Mouse (Mus musculus): ENCODE data around the gene Tmed2. TPM values are rescaled to one million over a fixed set of nuclear protein-coding genes. Genes with fewer than 3 reads are reported as not detected.
A peak's percentile ranks its signal among the peaks of the same experiment; 100 is the strongest.
"Not testable (repeated sequence)": the region's sequence is repeated elsewhere in the genome, so short reads cannot be mapped to it uniquely, and the experiment has no call there.

The Tmed2 gene
- polyA plus RNA-seq, 1 experiment from 2014 or later: 566 TPM

DNA sequence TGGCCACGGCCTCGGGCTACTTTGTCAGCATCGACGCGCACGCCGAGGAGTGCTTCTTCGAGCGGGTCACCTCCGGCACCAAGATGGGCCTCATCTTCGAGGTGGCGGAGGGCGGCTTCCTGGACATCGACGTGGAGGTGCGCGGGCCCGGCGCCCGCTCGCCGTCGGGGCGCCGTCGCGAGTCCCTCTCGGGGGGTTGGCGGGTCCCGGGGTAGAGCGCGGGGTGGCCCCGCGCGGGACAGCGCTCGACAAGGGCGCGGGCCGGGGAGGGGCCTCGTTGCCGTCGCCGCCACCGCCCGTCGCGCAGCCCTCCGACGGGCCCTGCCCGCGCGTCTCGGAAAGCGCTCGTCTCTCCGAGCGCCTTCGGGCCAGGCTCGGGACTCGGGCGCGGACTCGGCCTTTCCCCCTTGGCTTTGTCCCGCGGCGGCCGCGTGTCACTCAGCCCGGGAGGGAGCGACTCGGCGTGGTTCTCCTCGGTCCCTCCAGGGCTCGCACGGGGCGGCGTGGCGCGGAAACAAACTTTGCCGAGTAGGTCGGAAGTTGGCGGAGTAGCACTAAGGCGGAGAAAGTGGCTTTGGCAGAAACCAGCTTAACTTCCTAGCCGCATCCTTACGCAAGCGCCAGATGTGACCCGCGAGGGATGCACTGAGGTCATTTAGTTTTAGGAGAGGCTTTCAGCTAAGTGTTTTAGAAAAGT lies 558 bp downstream of the Tmed2 start:
- ATAC-seq (ENCODE audit: insufficient number of reproducible peaks, low FRiP score, low TSS enrichment, low read depth): peak; percentile 76
- Histone ChIP-seq H3K9me3 (replicated peaks) (no peaks in the 10 kb centered on the region), H3K4me2 (replicated peaks) (peak overlapping the region; percentile 52), H3K4me3 (replicated peaks) (peak overlapping the region; percentile 96), H3K36me3 (peaks cover 29% of the 10 kb centered on the region), H3K27ac (replicated peaks) (peak overlapping the region; percentile 89), H3K4me1 (peaks cover 18% of the 10 kb centered on the region), H3K9ac (peak overlapping the region; percentile 93), H3K27me3 (no peaks in the 10 kb centered on the region)
- whole genome bisulfite sequencing: under 1% methylated on average over 68 of the region's 89 CpGs

DNA sequence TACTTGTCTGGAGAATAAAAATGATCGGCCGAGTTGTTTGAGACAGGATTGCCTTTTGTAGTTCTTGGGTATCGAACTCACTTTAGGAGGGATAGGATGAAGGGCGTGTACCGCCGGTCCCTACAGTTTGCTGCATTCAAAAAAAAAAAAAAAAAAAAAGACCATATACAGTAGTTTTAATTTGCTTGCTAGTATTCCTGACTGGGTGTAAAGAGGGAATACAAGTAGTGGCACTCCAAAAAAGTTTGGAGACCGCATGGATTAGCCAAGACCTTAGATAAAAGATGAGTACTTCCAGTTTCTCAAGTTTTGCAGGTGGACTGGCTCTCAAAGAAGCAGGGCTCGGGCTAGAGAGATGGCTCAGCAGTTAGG lies 1.1 kb downstream of the Tmed2 start:
- no peak for ATAC-seq (ENCODE audit: insufficient number of reproducible peaks, low FRiP score, low TSS enrichment, low read depth)
- H3K4me2 ChIP-seq (replicated peaks): peak overlapping the region; percentile 52

DNA sequence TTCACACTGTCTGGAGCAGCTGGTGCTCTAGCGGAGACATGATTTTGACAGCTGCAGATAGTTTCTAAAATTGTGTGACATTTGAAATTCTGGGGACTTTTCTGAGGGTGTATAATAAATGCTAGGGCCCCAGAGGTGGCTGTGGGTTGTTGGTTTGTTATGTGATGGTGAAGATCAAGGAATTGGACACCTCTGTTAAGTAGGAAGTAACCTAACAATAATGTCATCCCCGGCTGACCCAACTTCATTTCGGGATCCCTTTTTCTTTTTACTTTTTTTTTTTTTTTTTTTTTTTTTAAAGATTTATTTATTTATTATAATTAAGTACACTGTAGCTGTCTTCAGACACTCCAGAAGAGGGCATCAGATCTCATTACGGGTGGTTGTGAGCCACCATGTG lies 10.2 kb downstream of the Tmed2 start:
- not testable (repeated sequence) for H3K27ac ChIP-seq (replicated peaks); ATAC-seq (ENCODE audit: insufficient number of reproducible peaks, low FRiP score, low TSS enrichment, low read depth); H3K27me3 ChIP-seq; H3K9me3 ChIP-seq (replicated peaks); H3K4me3 ChIP-seq (replicated peaks); H3K4me2 ChIP-seq (replicated peaks); H3K9ac ChIP-seq
- Histone ChIP-seq H3K36me3 (peaks cover 45% of the 10 kb centered on the region), H3K4me1 (peaks cover 16% of the 10 kb centered on the region)
- WGBS: 91% methylated on average over 4 of the region's 4 CpGs

More for the DNA sequence above, 1.1 kb downstream of the Tmed2 start:
- Histone ChIP-seq H3K36me3 (peaks cover 34% of the 10 kb centered on the region), H3K9me3 (replicated peaks) (no peaks in the 10 kb centered on the region), H3K4me1 (peaks cover 18% of the 10 kb centered on the region), H3K4me3 (replicated peaks) (peak overlapping the region; percentile 96), H3K27ac (replicated peaks) (peak overlapping the region; percentile 89), H3K27me3 (no peaks in the 10 kb centered on the region), H3K9ac (peak overlapping the region; percentile 93)
- 10% methylated on average over 8 of the region's 8 CpGs for WGBS

DNA sequence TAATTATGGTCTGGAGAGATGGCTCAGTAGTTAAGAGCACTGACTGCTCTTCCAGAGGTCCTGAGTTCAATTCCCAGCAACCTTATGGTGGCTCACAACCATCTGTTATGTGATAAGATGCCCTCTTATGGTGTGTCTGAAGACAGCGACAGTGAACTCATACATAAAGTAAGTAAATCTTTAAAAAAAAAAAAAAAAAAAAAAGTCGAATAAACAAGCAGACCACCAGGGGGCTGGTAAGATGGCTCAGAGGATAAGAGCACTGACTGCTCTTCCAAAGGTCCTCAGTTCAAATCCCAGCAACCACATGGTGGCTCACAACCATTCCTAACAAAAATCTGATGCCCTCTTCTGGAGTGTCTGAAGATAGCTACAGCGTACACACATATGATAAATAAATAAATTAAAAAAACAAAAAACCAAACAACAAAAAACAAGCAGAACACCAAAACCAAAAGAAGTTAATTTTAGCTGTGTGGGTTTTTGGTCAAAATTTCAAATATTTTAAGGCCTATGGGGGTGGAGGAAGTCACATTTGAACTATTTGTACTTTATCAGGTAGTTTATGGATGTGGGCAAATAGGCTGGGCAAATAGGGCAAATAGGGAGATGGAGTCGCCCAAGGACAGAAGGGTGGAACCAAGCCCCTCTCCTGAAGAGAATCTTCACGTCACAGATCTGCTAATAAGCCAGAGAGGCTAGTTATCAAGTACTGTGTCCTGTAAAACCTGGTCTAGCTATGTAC lies 11.0 kb downstream of the Tmed2 start:
- peaks cover 39% of the 10 kb centered on the region for H3K36me3 ChIP-seq
- not testable (repeated sequence) for ATAC-seq (ENCODE audit: insufficient number of reproducible peaks, low FRiP score, low TSS enrichment, low read depth); H3K9me3 ChIP-seq (replicated peaks); H3K27me3 ChIP-seq
- H3K4me3 ChIP-seq (replicated peaks): peak overlapping the region; percentile 71
- 36% methylated on average over 5 of the region's 5 CpGs for WGBS
- peak overlapping the region; percentile 89 for H3K27ac ChIP-seq (replicated peaks)
- H3K4me2 ChIP-seq (replicated peaks): peak overlapping the region; percentile 81
- peaks cover 16% of the 10 kb centered on the region for H3K4me1 ChIP-seq
- H3K9ac ChIP-seq: peak overlapping the region; percentile 62

DNA sequence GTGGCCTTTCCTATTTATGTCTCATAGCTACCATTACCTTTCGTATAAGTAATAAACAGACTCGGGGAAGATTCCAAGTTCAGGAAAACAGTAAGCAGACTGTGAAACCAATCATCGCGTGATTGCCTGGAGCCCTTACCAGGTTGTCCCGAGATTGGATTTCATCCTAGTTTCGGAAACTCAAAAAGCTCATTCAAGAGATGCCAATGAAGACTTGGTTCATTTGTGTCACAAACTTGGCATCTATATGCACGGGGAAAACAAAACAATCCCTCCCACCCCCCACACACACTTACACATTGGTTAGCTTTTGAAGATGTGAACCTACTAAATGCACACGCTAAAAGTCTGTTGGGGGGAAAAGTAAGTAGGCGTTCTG lies 11.6 kb downstream of the Tmed2 start:
- 3% methylated on average over 9 of the region's 9 CpGs for WGBS
- ATAC-seq (ENCODE audit: insufficient number of reproducible peaks, low FRiP score, low TSS enrichment, low read depth): no peak
- Histone ChIP-seq H3K4me3 (replicated peaks) (peak overlapping the region; percentile 71), H3K27me3 (no peaks in the 10 kb centered on the region), H3K4me1 (peaks cover 16% of the 10 kb centered on the region), H3K9me3 (replicated peaks) (no peaks in the 10 kb centered on the region), H3K27ac (replicated peaks) (peak overlapping the region; percentile 89), H3K36me3 (peaks cover 40% of the 10 kb centered on the region), H3K4me2 (replicated peaks) (peak overlapping the region; percentile 81), H3K9ac (peak overlapping the region; percentile 62)

DNA sequence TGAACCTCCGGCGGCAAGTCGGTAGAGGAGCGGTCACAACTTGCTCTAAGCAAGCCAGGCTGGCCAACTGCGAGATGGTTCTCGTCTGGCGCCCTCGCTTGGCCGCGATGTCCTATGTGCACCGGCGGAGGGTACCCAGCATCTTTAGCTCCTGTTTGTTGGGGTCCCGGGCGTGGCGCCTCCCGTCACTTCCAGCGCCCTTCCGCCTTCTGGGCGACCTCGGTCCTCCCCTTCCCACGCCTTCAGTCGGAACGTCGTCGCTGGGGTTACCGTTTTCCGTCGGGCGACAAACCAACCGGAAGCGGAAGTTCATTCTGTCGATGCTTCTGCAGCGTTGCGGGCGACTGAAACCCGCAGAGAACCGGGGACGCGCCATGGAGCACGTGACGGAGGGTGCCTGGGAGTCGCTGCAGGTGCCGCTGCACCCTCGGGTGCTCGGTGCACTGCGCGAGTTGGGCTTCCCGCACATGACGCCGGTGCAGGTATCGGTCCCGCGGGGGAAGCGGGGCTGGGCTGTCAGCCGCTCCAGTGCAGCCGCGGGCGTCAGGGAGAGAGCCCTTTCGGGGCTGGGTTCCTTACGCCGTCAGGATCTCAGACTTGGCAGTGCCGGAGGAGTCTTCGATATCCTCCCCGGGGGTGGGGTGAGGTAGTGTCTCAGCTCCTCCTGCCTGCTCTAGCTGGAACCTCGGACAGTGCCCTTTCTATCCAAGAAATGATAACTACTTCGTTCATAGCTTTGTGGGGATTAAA lies 12.2 kb downstream of the Tmed2 start, which contains the start of gene Ddx55:
Gene Ddx55 (plus strand): TSS at position 307 of the 750 bp plus-strand sequence.
- WGBS: under 1% methylated on average over 66 of the region's 66 CpGs
- peak; percentile 86 for ATAC-seq (ENCODE audit: insufficient number of reproducible peaks, low FRiP score, low TSS enrichment, low read depth)
- Histone ChIP-seq H3K4me3 (replicated peaks) (peak within 1 kb of the TSS; percentile 71), H3K27me3 (no peaks in the 10 kb centered on the region), H3K36me3 (peaks cover 38% of the 10 kb centered on the region), H3K4me2 (replicated peaks) (peak within 1 kb of the TSS; percentile 81), H3K9me3 (replicated peaks) (no peaks in the 10 kb centered on the region), H3K4me1 (peaks cover 16% of the 10 kb centered on the region), H3K27ac (replicated peaks) (peak within 1 kb of the TSS; percentile 89), H3K9ac (peak within 1 kb of the TSS; percentile 62)

DNA sequence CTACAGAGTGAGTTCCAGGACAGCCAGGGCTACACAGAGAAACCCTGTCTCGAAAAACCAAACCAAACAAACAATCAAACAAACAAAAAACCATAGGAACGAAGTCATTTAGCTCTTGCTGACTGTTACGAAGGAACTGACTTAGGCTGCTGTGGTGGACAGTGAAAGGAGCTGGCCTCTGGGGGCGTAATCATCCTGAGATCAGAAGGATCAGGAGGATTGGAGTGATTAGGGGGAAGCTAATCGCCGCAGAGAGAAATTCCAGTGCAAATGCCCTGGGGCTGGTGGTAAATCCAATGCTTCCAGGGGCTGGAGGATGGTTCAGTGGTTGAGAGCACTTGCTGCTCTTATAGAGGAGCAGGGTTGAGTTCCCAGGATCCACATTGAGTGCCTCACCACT lies 13.1 kb downstream of the Tmed2 start:
- H3K9me3 ChIP-seq (replicated peaks): no peaks in the 10 kb centered on the region
- no peak overlapping the region for H3K9ac ChIP-seq
- peak overlapping the region; percentile 81 for H3K4me2 ChIP-seq (replicated peaks)
- peak overlapping the region; percentile 71 for H3K4me3 ChIP-seq (replicated peaks)
- H3K27ac ChIP-seq (replicated peaks): no peak overlapping the region
- no peak for ATAC-seq (ENCODE audit: insufficient number of reproducible peaks, low FRiP score, low TSS enrichment, low read depth)
- WGBS: 42% methylated on average over 6 of the region's 6 CpGs
- no peaks in the 10 kb centered on the region for H3K27me3 ChIP-seq
- peaks cover 16% of the 10 kb centered on the region for H3K4me1 ChIP-seq
- H3K36me3 ChIP-seq: peaks cover 38% of the 10 kb centered on the region

DNA sequence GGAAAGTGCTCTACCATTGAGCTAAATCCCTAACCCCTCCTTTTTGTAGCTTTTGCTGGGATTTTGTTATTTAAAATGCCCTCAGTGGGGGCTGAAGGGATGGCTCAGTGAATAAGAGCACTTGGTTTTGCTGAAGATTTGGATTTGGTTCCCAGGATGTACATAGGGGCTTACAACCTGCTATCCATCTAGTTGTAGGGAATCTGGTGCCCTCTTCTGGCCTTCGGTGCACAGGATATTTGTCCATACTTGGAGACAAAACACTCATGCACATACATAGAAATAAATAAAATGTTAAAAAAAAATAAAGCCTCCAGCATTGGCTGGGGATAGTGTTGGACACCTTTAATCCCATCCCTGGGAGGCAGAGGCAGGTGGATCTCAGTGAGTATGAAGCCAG lies 14.7 kb downstream of the Tmed2 start:
- whole genome bisulfite sequencing: 70% methylated on average over 1 of the region's 1 CpGs
- Histone ChIP-seq H3K27me3 (no peaks in the 10 kb centered on the region), H3K4me1 (peaks cover 16% of the 10 kb centered on the region), H3K9ac (no peak overlapping the region), H3K36me3 (peaks cover 48% of the 10 kb centered on the region), H3K4me3 (replicated peaks) (no peak overlapping the region), H3K4me2 (replicated peaks) (no peak overlapping the region), H3K9me3 (replicated peaks) (no peaks in the 10 kb centered on the region), H3K27ac (replicated peaks) (no peak overlapping the region)
- no peak for ATAC-seq (ENCODE audit: insufficient number of reproducible peaks, low FRiP score, low TSS enrichment, low read depth)

DNA sequence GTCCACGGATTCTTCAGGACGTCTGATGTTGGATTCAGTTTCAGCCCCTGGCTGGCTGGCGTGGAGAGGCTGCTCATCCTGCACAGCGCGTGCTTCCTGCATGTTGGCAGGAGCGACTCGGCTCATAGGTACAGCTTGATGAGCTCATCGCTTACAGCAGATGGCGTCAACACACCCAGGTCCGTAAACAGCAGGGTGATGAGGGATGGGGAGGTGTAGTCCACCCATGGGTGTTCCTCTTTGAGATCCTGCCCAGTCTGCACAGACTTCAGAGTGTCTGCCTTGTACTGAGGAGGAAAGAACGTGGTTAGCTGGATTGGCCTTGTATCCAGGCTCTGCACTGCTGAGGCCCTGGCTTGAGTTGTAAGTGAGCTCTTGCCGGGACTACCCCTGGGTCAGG lies 30.6 kb downstream of the Tmed2 start:
- H3K9me3 ChIP-seq (replicated peaks): no peaks in the 10 kb centered on the region
- ATAC-seq (ENCODE audit: insufficient number of reproducible peaks, low FRiP score, low TSS enrichment, low read depth): no peak
- H3K4me1 ChIP-seq: no peaks in the 10 kb centered on the region
- no peak overlapping the region for H3K4me3 ChIP-seq (replicated peaks)
- H3K9ac ChIP-seq: no peak overlapping the region
- H3K36me3 ChIP-seq: peaks cover 98% of the 10 kb centered on the region
- no peak overlapping the region for H3K4me2 ChIP-seq (replicated peaks)
- H3K27ac ChIP-seq (replicated peaks): no peak overlapping the region
- 79% methylated on average over 12 of the region's 12 CpGs for WGBS
- H3K27me3 ChIP-seq: no peaks in the 10 kb centered on the region

DNA sequence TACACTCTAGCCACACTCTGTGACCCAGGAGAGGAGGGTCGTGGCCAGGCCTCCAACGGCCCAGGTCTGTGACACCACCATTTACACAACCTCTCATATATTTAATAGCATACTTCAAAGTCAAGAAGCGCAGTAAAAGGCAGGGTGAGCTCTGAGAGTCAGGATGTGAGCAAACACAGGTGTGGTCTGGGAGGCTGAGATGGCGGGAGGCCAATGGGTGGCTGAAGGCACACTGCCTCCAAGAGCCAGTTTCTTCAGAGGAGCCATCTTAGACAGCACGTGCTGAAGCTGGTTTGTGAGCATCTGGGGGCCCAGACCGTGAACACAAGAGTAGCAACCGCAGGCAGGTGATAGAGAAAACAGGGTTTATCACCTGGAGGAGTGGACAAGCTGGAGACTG lies 35.0 kb downstream of the Tmed2 start:
- no peak for ATAC-seq (ENCODE audit: insufficient number of reproducible peaks, low FRiP score, low TSS enrichment, low read depth)
- peaks cover 70% of the 10 kb centered on the region for H3K36me3 ChIP-seq
- H3K9ac ChIP-seq: no peak overlapping the region
- H3K4me1 ChIP-seq: peaks cover 21% of the 10 kb centered on the region
- no peaks in the 10 kb centered on the region for H3K9me3 ChIP-seq (replicated peaks)
- H3K27ac ChIP-seq (replicated peaks): no peak overlapping the region
- no peaks in the 10 kb centered on the region for H3K27me3 ChIP-seq
- 91% methylated on average over 7 of the region's 7 CpGs for WGBS
- H3K4me2 ChIP-seq (replicated peaks): no peak overlapping the region
- no peak overlapping the region for H3K4me3 ChIP-seq (replicated peaks)

DNA sequence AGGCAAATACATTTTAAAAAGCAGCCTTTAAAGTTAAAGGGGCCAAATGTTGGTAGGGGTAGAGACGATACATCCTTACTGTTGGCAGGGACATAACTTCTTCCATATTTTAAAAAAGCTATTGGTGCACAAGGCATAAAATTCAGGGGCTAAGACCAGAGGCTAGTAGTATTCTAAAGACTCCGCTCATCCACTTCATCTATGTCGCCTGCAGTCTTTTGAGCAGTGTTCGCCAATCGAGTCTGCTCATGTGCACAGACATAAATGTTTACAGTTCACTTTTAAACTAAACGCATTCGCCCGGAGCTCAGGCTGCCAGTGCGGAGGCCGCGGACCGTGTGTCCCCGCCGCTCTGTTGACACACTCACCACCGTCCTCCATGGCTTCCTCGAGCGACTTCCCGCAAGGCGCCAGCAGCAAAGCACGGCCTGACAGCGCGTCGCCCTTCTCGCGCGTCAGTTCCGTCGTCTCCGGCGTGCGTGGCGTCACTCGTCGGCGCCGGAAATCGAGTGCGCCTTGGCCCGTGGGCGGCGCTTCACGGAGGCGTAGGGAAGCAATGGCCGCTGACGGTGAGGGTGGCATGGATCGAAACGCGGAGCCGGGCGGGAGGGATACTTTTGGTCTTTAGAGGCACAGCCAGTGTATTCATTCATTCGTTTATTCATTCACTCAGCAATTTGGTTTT lies 38.3 kb downstream of the Tmed2 start, which contains the start of the genes Eif2b1 and Gtf2h3:
Gene Eif2b1 (minus strand): TSS at position 499 of the 685 bp plus-strand sequence.
Gene Gtf2h3 (plus strand): TSS at position 508 of the 685 bp plus-strand sequence.
- Histone ChIP-seq H3K27ac (replicated peaks) (0 out of 2 replicates have a peak within 1 kb of the TSS, but pooled peaks have one; percentile 34), H3K4me3 (replicated peaks) (peak within 1 kb of the TSS; percentile 84), H3K4me1 (peaks cover 22% of the 10 kb centered on the region), H3K36me3 (peaks cover 48% of the 10 kb centered on the region), H3K9ac (peak within 1 kb of the TSS; percentile 68), H3K4me2 (replicated peaks) (peak within 1 kb of the TSS; percentile 85), H3K9me3 (replicated peaks) (no peaks in the 10 kb centered on the region), H3K27me3 (no peaks in the 10 kb centered on the region)
- WGBS: 1% methylated on average over 51 of the region's 51 CpGs
- peak; percentile 88 for ATAC-seq (ENCODE audit: insufficient number of reproducible peaks, low FRiP score, low TSS enrichment, low read depth)
